Mouse (Mus musculus) forebrain, postnatal 0 days (tissue): Measurements from ENCODE around the gene Thra. TPM values are rescaled to one million over a fixed set of nuclear protein-coding genes. Genes with fewer than 3 reads are reported as not detected.

Source experiments
- ATAC-seq: fragments of 200-750 bp; cut with Nextera tagmentation; 2 replicates; pipeline ENCODE4 v1.8.0; 2017; ENCODE audit warnings: mild to moderate bottlenecking, moderate library complexity
- DNase-seq: peaks from one replicate; pipeline ENCODE4 v3.0.0-alpha.2; 2015
- H3K27ac ChIP-seq: fragments of 300-500 bp; sonication (generic); 2 replicates; pipeline ENCODE4 v1.5.1; 2014; ENCODE audit warnings: low read depth, mild to moderate bottlenecking, antibody characterized with exemption, low read length, moderate library complexity, mixed read lengths
- H3K27me3 ChIP-seq: fragments of 300-500 bp; sonication (generic); 2 replicates; pipeline ENCODE4 v1.6.1; 2014; ENCODE audit warnings: mild to moderate bottlenecking, low read length, mixed read lengths; ENCODE audit not compliant: insufficient read depth
- H3K36me3 ChIP-seq: fragments of 300-500 bp; sonication (generic); 2 replicates; pipeline ENCODE4 v1.6.1; 2014; ENCODE audit warnings: mild to moderate bottlenecking, moderate library complexity; ENCODE audit not compliant: insufficient read depth
- H3K4me1 ChIP-seq: fragments of 300-500 bp; sonication (generic); 2 replicates; pipeline ENCODE4 v1.6.1; 2014; ENCODE audit warnings: antibody characterized with exemption; ENCODE audit not compliant: insufficient read depth
- H3K4me2 ChIP-seq: fragments of 300-500 bp; sonication (generic); 2 replicates; pipeline ENCODE4 v1.6.1; 2014; ENCODE audit warnings: low read depth, mild to moderate bottlenecking, moderate library complexity
- H3K4me3 ChIP-seq: fragments of 300-500 bp; sonication (generic); 2 replicates; pipeline ENCODE4 v1.5.1; 2014; ENCODE audit warnings: low read depth, low read length, mixed read lengths
- H3K9ac ChIP-seq: fragments of 300-500 bp; sonication (generic); 2 replicates; pipeline ENCODE4 v1.6.1; 2014; ENCODE audit warnings: mild to moderate bottlenecking
- H3K9me3 ChIP-seq: fragments of 300-500 bp; sonication (generic); 2 replicates; pipeline ENCODE4 v1.6.1; 2016; ENCODE audit warnings: low read length
- CTCF ChIP-seq: sonication (generic); IDR thresholded peaks from 2 replicates; pipeline ENCODE4 v1.5.1; 2016; ENCODE audit warnings: antibody characterized with exemption, control low read depth, low read depth
- WGBS: fragments of 180-500 bp; shearing (Covaris S2); extraction: QIAGEN DNeasy Blood & Tissue Kit; methylation state at CpG from one replicate; pipeline ENCODE4 v1.1.7; 2014; 5-methylcytosine and 5-hydroxymethylcytosine counted together
- polyA plus RNA-seq: library from polyadenylated mRNA; unstranded; fragments of >200 nt; fragmentation: Nextera tagmentation; extraction: Ambion mirVana; gene quantifications from 2 replicates; pipeline ENCODE4 v1.2.1, GENCODE M21; 2015
- total RNA-seq: library from RNA; depleted of rRNA; stranded (reverse); fragments of >200 nt; gene quantifications from 2 replicates; pipeline ENCODE4 v1.2.3, GENCODE M21; 2014

Thra gene
- total and polyA plus RNA-seq, 2 experiments from 2014 or later = 233 to 1,003 TPM

GRCm38 (mm10) chr11:98776843-98777590 is 36.6 kb downstream of the Thra start:
- Histone ChIP-seq H3K36me3 (no peaks in the 10 kb centered on the region), H3K4me3 (no peak overlapping the region), H3K4me2 (no peak overlapping the region), H3K9ac (no peak overlapping the region), H3K27me3 (no peaks in the 10 kb centered on the region), H3K4me1 (peaks cover 33% of the 10 kb centered on the region), H3K27ac (0 out of 2 replicates have a peak overlapping the region, but pooled peaks have one; percentile 30), H3K9me3 (no peaks in the 10 kb centered on the region)
- TF ChIP-seq CTCF = no peak
- 9% methylated on average over 9 of the region's 9 CpGs for WGBS
- ATAC-seq (no peak), DNase-seq (peak; percentile 0)

- no peak for TF ChIP-seq CTCF
- Histone ChIP-seq H3K4me2 (no peak overlapping the region), H3K27me3 (no peaks in the 10 kb centered on the region), H3K36me3 (no peaks in the 10 kb centered on the region), H3K4me3 (no peak overlapping the region), H3K4me1 (peaks cover 41% of the 10 kb centered on the region), H3K9me3 (no peaks in the 10 kb centered on the region), H3K27ac (no peak overlapping the region), H3K9ac (no peak overlapping the region)
- no peak for DNase-seq
- ATAC-seq = no peak
These were observed 37.5 kb downstream of the Thra start for GRCm38 (mm10) chr11:98777888-98778287.

GRCm38 (mm10) chr11:98781851-98782512 is 41.5 kb downstream of the Thra start:
- ATAC-seq (peak; percentile 38), DNase-seq (peak; percentile 80)
- peak overlapping the region; percentile 35; the same call in 1 of the 2 replicates for H3K9ac ChIP-seq

GRCm38 (mm10) chr11:98782651-98783235 is 42.3 kb downstream of the Thra start:
- WGBS = 7% methylated on average over 17 of the region's 17 CpGs
- ATAC-seq = no peak
- Histone ChIP-seq H3K4me3 (no peak overlapping the region), H3K4me1 (peaks cover 31% of the 10 kb centered on the region), H3K27ac (peak overlapping the region; percentile 87), H3K27me3 (no peaks in the 10 kb centered on the region), H3K36me3 (no peaks in the 10 kb centered on the region), H3K9me3 (no peaks in the 10 kb centered on the region), H3K9ac (peak overlapping the region; percentile 41), H3K4me2 (peak overlapping the region; percentile 41)
- peak; percentile 26 for DNase-seq
- TF ChIP-seq CTCF = no peak

More at GRCm38 (mm10) chr11:98781851-98782512, 41.5 kb downstream of the Thra start:
- H3K27ac ChIP-seq = peak overlapping the region; percentile 87
- no peaks in the 10 kb centered on the region for H3K27me3 ChIP-seq
- H3K36me3 ChIP-seq = no peaks in the 10 kb centered on the region
- no peak overlapping the region for H3K4me3 ChIP-seq
- no peaks in the 10 kb centered on the region for H3K9me3 ChIP-seq
- 22% methylated on average over 12 of the region's 14 CpGs for WGBS
- peak overlapping the region; percentile 41; the same call in 1 of the 2 replicates for H3K4me2 ChIP-seq
- peaks cover 31% of the 10 kb centered on the region for H3K4me1 ChIP-seq
- no peak for TF ChIP-seq CTCF

- Histone ChIP-seq H3K4me1 (peaks cover 31% of the 10 kb centered on the region), H3K4me3 (peak overlapping the region; percentile 14; the same call in 1 of the 2 replicates), H3K9ac (peak overlapping the region; percentile 41), H3K27me3 (no peaks in the 10 kb centered on the region), H3K4me2 (peak overlapping the region; percentile 41), H3K27ac (peak overlapping the region; percentile 87), H3K9me3 (no peaks in the 10 kb centered on the region), H3K36me3 (no peaks in the 10 kb centered on the region)
- no peak for TF ChIP-seq CTCF
- ATAC-seq (peak; percentile 70), DNase-seq (peak; percentile 75)
- under 1% methylated on average over 20 of the region's 20 CpGs for WGBS
These were observed 42.8 kb downstream of the Thra start for GRCm38 (mm10) chr11:98783236-98783696.

- TF ChIP-seq CTCF = no peak
- 71% methylated on average over 4 of the region's 4 CpGs for WGBS
- H3K36me3 ChIP-seq = no peaks in the 10 kb centered on the region
- H3K4me3 ChIP-seq = no peak overlapping the region
- peak overlapping the region; percentile 41; the same call in 1 of the 2 replicates for H3K9ac ChIP-seq
- H3K4me1 ChIP-seq = peaks cover 31% of the 10 kb centered on the region
- H3K9me3 ChIP-seq = no peaks in the 10 kb centered on the region
- no peaks in the 10 kb centered on the region for H3K27me3 ChIP-seq
- H3K4me2 ChIP-seq = no peak overlapping the region
- DNase-seq (no peak), ATAC-seq (no peak)
- no peak overlapping the region for H3K27ac ChIP-seq
These were observed 43.7 kb downstream of the Thra start for GRCm38 (mm10) chr11:98784139-98784538.

GRCm38 (mm10) chr11:98785214-98785613 is 44.8 kb downstream of the Thra start:
- WGBS = 57% methylated on average over 10 of the region's 10 CpGs
- peaks cover 31% of the 10 kb centered on the region for H3K4me1 ChIP-seq
- H3K4me3 ChIP-seq = no peak overlapping the region
- H3K9me3 ChIP-seq = no peaks in the 10 kb centered on the region
- 0 out of 2 replicates have a peak overlapping the region, but pooled peaks have one; percentile 3 for H3K4me2 ChIP-seq
- no peaks in the 10 kb centered on the region for H3K27me3 ChIP-seq
- H3K36me3 ChIP-seq = no peaks in the 10 kb centered on the region
- DNase-seq (no peak), ATAC-seq (no peak)
- peak overlapping the region; percentile 59 for H3K27ac ChIP-seq
- no peak for TF ChIP-seq CTCF
- H3K9ac ChIP-seq = 0 out of 2 replicates have a peak overlapping the region, but pooled peaks have one; percentile 22
